Mouse (Mus musculus) fibroblast of lung, adult 2 months (primary cell): Measurements from ENCODE around the gene Gm14085.
A peak's percentile ranks its signal among the peaks of the same experiment; 100 is the strongest.
"Not testable (repeated sequence)": the region's sequence is repeated elsewhere in the genome, so short reads cannot be mapped to it uniquely, and the experiment has no call there.

Experiments
- DNase-seq: peaks from one replicate; pipeline ENCODE4 v3.0.0-alpha.2; 2011; ENCODE audit warnings: low read depth

Gm14085 gene

GRCm38 (mm10) chr2:122484641-122485040 lies at the start of gene Gm14085:
Gm14085 (plus strand) TSS chr2:122484941.
- no peak for DNase-seq

- DNase-seq = not testable (repeated sequence)
These were observed 45.8 kb upstream of the Gm14085 start for GRCm38 (mm10) chr2:122438706-122439482.

GRCm38 (mm10) chr2:122440521-122440920 lies 44.2 kb upstream of the Gm14085 start:
- DNase-seq = not testable (repeated sequence)

GRCm38 (mm10) chr2:122441000-122441933 lies 43.5 kb upstream of the Gm14085 start:
- DNase-seq = no peak

- no peak for DNase-seq
These were observed 34.4 kb upstream of the Gm14085 start for GRCm38 (mm10) chr2:122450351-122450750.

- no peak for DNase-seq
These were observed 32.3 kb upstream of the Gm14085 start for GRCm38 (mm10) chr2:122452426-122452825.

- no peak for DNase-seq
These were observed 17.8 kb upstream of the Gm14085 start for GRCm38 (mm10) chr2:122466901-122467300.

- DNase-seq = peak; percentile 52
These were observed 17.3 kb upstream of the Gm14085 start for GRCm38 (mm10) chr2:122467351-122468013.

- no peak for DNase-seq
These were observed 15.5 kb upstream of the Gm14085 start for GRCm38 (mm10) chr2:122469221-122469620.

- DNase-seq = no peak
These were observed 8.2 kb upstream of the Gm14085 start for GRCm38 (mm10) chr2:122476585-122476984.

- not testable (repeated sequence) for DNase-seq
These were observed 954 bp upstream of the Gm14085 start for GRCm38 (mm10) chr2:122483787-122484186.

- not testable (repeated sequence) for DNase-seq
These were observed 913 bp downstream of the Gm14085 start for GRCm38 (mm10) chr2:122485654-122486053.

- not testable (repeated sequence) for DNase-seq
These were observed 1.4 kb downstream of the Gm14085 start for GRCm38 (mm10) chr2:122486122-122486521.

- no peak for DNase-seq
These were observed 1.9 kb downstream of the Gm14085 start for GRCm38 (mm10) chr2:122486674-122487073.

GRCm38 (mm10) chr2:122529696-122530095 lies 45.0 kb downstream of the Gm14085 start:
- DNase-seq = not testable (repeated sequence)

GRCm38 (mm10) chr2:122531290-122531689 lies 46.5 kb downstream of the Gm14085 start:
- DNase-seq = no peak

- DNase-seq = no peak
These were observed 47.0 kb downstream of the Gm14085 start for GRCm38 (mm10) chr2:122531726-122532125.

- no peak for DNase-seq
These were observed 47.5 kb downstream of the Gm14085 start for GRCm38 (mm10) chr2:122532136-122532801.

GRCm38 (mm10) chr2:122532802-122533186 lies 48.1 kb downstream of the Gm14085 start:
- no peak for DNase-seq

- DNase-seq = no peak
These were observed 48.6 kb downstream of the Gm14085 start for GRCm38 (mm10) chr2:122533378-122533777.

- DNase-seq = no peak
These were observed 49.9 kb downstream of the Gm14085 start for GRCm38 (mm10) chr2:122534671-122535070.

GRCm38 (mm10) chr2:122558317-122558716 lies 73.6 kb downstream of the Gm14085 start:
- DNase-seq = no peak
